Mouse (Mus musculus) MEL (cell line): Measurements from ENCODE around the gene Aifm3.

ENCODE experiments used
- CTCF ChIP-seq, 3 experiments: IDR thresholded peaks in 2 of 3; conservative IDR thresholded peaks in 1 of 3; 2 replicates each; pipeline ENCODE4 v1.5.1; 2011 to 2012; ENCODE audit warnings: low read length in 3 of 3, low read depth in 2 of 3, mild to moderate bottlenecking in 2 of 3, improper control_type of control experiment in 1 of 3, inconsistent platforms in 1 of 3, mixed read lengths in 1 of 3, moderate library complexity in 1 of 3; ENCODE audit not compliant: control insufficient read depth in 1 of 3, insufficient read depth in 1 of 3, poor library complexity in 1 of 3, severe bottlenecking in 1 of 3
- EP300 ChIP-seq, 2 experiments: IDR thresholded peaks; 2 replicates each; pipeline ENCODE4 v1.6.1; 2011; ENCODE audit warnings: improper control_type of control experiment in 2 of 2, low read length in 2 of 2, low read depth in 1 of 2, mild to moderate bottlenecking in 1 of 2
- GABPA ChIP-seq: IDR thresholded peaks from 2 replicates; pipeline ENCODE4 v1.6.1; 2012; ENCODE audit warnings: low read depth, mild to moderate bottlenecking, inconsistent platforms, low read length, improper control_type of control experiment, moderate library complexity
- MAFK ChIP-seq: IDR thresholded peaks from 2 replicates; pipeline ENCODE4 v1.6.1; 2011; ENCODE audit warnings: low read depth, mild to moderate bottlenecking, low read length, improper control_type of control experiment, borderline replicate concordance
- MAX ChIP-seq: IDR thresholded peaks from 2 replicates; pipeline ENCODE4 v1.6.1; 2011; ENCODE audit warnings: low read length, improper control_type of control experiment
- MEF2A ChIP-seq: IDR thresholded peaks from 2 replicates; pipeline ENCODE4 v1.6.1; 2014; ENCODE audit warnings: low read depth, mild to moderate bottlenecking, inconsistent platforms, low read length, improper control_type of control experiment; ENCODE audit not compliant: poor library complexity, insufficient replicate concordance, severe bottlenecking; ENCODE audit errors: extremely low read depth
- MXI1 ChIP-seq: IDR thresholded peaks from 2 replicates; pipeline ENCODE4 v1.6.1; 2011; ENCODE audit warnings: mild to moderate bottlenecking, low read depth, low read length, improper control_type of control experiment
- NRF1 ChIP-seq: IDR thresholded peaks from 2 replicates; pipeline ENCODE4 v1.6.1; 2014; ENCODE audit warnings: low read depth, mild to moderate bottlenecking, inconsistent platforms, low read length, improper control_type of control experiment, moderate library complexity; ENCODE audit not compliant: poor library complexity, insufficient read depth, severe bottlenecking
- POLR2A ChIP-seq, 2 experiments: IDR thresholded peaks; 2 replicates each; pipeline ENCODE4 v1.6.1; 2011 to 2012; ENCODE audit warnings: low read length in 2 of 2, mild to moderate bottlenecking in 2 of 2, control low read depth in 1 of 2, improper control_type of control experiment in 1 of 2, low read depth in 1 of 2, moderate library complexity in 1 of 2; ENCODE audit not compliant: control insufficient read depth in 1 of 2, insufficient read depth in 1 of 2, poor library complexity in 1 of 2
- UBTF ChIP-seq: IDR thresholded peaks from 2 replicates; pipeline ENCODE4 v1.6.1; 2012; ENCODE audit warnings: low read depth, mild to moderate bottlenecking, inconsistent platforms, low read length, improper control_type of control experiment, moderate library complexity, borderline replicate concordance; ENCODE audit not compliant: insufficient read depth
- ZC3H11A ChIP-seq: IDR thresholded peaks from 2 replicates; pipeline ENCODE4 v1.6.1; 2012; ENCODE audit warnings: low read depth, mild to moderate bottlenecking, inconsistent platforms, low read length, improper control_type of control experiment
- ZMIZ1 ChIP-seq: IDR thresholded peaks from 2 replicates; pipeline ENCODE4 v1.6.1; 2012; ENCODE audit warnings: low read depth, mild to moderate bottlenecking, inconsistent platforms, low read length, improper control_type of control experiment, moderate library complexity
- ZNF384 ChIP-seq: IDR thresholded peaks from 2 replicates; pipeline ENCODE4 v1.6.1; 2012; ENCODE audit warnings: low read depth, mild to moderate bottlenecking, inconsistent platforms, low read length, improper control_type of control experiment

- TF ChIP-seq UBTF (no peak), NRF1 (peak; percentile 87), CTCF (IDR thresholded peaks at IDR 0.05 in 2 of 3, conservative IDR thresholded peaks at IDR 0.05 in 1 of 3; ENCODE audit: control insufficient read depth in 1 of 3, insufficient read depth in 1 of 3, low read depth in 2 of 3, low read length in 3 of 3, poor library complexity in 1 of 3, severe bottlenecking in 1 of 3) (0 out of 6 replicates have a peak, but pooled peaks of 1 of the 3 experiments have one; percentile 10), MAX (peak; percentile 43), GABPA (no peak), ZC3H11A (no peak), EP300 (IDR thresholded peaks at IDR 0.05; ENCODE audit: low read depth in 1 of 2, low read length in 2 of 2) (no peak), ZMIZ1 (peak; percentile 80), MXI1 (peak; percentile 77), ZNF384 (no peak), POLR2A (IDR thresholded peaks at IDR 0.05; ENCODE audit: control insufficient read depth in 1 of 2, insufficient read depth in 1 of 2, low read depth in 1 of 2, low read length in 2 of 2, poor library complexity in 1 of 2) (peak; percentile 87 to 96), MAFK (no peak), MEF2A (no peak)
Measured at GRCm38 (mm10) chr16:17451541-17452372, 37.7 kb upstream of the Aifm3 start, which contains the start of gene Crkl.
